Mouse (Mus musculus) kidney, adult 2 months (tissue): ENCODE measurements around the gene Brinp3. TPM values are rescaled to one million over a fixed set of nuclear protein-coding genes. Genes with fewer than 3 reads are reported as not detected.
A peak's percentile ranks its signal among the peaks of the same experiment; 100 is the strongest.

Experiments
- DNase-seq: peaks from one replicate; pipeline ENCODE4 v3.0.0; 2021
- H3K27ac ChIP-seq: fragments of 200-500 bp; 2 replicates; pipeline ENCODE4 v1.5.1; 2012; ENCODE audit warnings: low read depth, low read length, control low read depth, inconsistent platforms; ENCODE audit not compliant: insufficient read depth
- H3K27me3 ChIP-seq: fragments of 200-500 bp; replicated peaks from 2 replicates; pipeline ENCODE4 v1.6.1; 2012; ENCODE audit warnings: mild to moderate bottlenecking, moderate library complexity, low read length, inconsistent platforms; ENCODE audit not compliant: control insufficient read depth, insufficient read depth
- H3K36me3 ChIP-seq: fragments of 200-500 bp; 2 replicates; pipeline ENCODE4 v1.6.1; 2012; ENCODE audit warnings: mild to moderate bottlenecking, moderate library complexity, low read length, inconsistent platforms; ENCODE audit not compliant: control insufficient read depth, insufficient read depth
- H3K4me1 ChIP-seq: fragments of 200-500 bp; 2 replicates; pipeline ENCODE4 v1.6.1; 2011; ENCODE audit warnings: low read length; ENCODE audit not compliant: control insufficient read depth, insufficient read depth
- H3K4me3 ChIP-seq: fragments of 200-500 bp; 2 replicates; pipeline ENCODE4 v1.5.1; 2011; ENCODE audit warnings: mild to moderate bottlenecking, low read depth, low read length, control low read depth; ENCODE audit not compliant: insufficient read depth
- CTCF ChIP-seq: fragments of 200-500 bp; conservative IDR thresholded peaks from 2 replicates; pipeline ENCODE4 v1.5.1; 2011; ENCODE audit warnings: low read depth, mild to moderate bottlenecking, control low read depth, low read length, moderate library complexity, mixed read lengths; ENCODE audit not compliant: insufficient read depth, insufficient read length
- POLR2A ChIP-seq: fragments of 200-500 bp; IDR thresholded peaks from one replicate; pipeline ENCODE4 v1.6.1; 2011; ENCODE audit warnings: low read depth, low read length, control low read depth
- WGBS: fragments of 180-500 bp; shearing (Covaris S2); methylation state at CpG from one replicate; pipeline ENCODE4 v1.1.7; 2018; 5-methylcytosine and 5-hydroxymethylcytosine counted together
- polyA plus RNA-seq: library from polyadenylated mRNA; depleted of rRNA; stranded (reverse); fragments of >200 nt; gene quantifications from 2 replicates; pipeline ENCODE4 v1.2.3, GENCODE M21; 2012; rRNA removed

The Brinp3 gene
- polyA plus RNA-seq: 0.03 TPM in 1 of 2 replicates, not detected in the other

- no peaks in the 10 kb centered on the region for H3K36me3 ChIP-seq
- H3K4me3 ChIP-seq: no peak within 1 kb of the TSS
- DNase-seq: no peak
- TF ChIP-seq CTCF (no peak), POLR2A (no peak)
- H3K27me3 ChIP-seq: no peaks in the 10 kb centered on the region; the same call in 1 of the 2 replicates
- 2% methylated on average over 19 of the region's 19 CpGs for WGBS
- no peaks in the 10 kb centered on the region for H3K4me1 ChIP-seq
- H3K27ac ChIP-seq: no peak within 1 kb of the TSS
Observed at GRCm38 (mm10) chr1:146494681-146495331, at the start of gene Brinp3. Gene Brinp3, plus strand, starts transcription at chr1:146494760.

GRCm38 (mm10) chr1:146494221-146494620, 339 bp upstream of the Brinp3 start:
- no peaks in the 10 kb centered on the region; the same call in 1 of the 2 replicates for H3K27me3 ChIP-seq
- 10% methylated on average over 7 of the region's 7 CpGs for WGBS
- TF ChIP-seq POLR2A: no peak
- TF ChIP-seq CTCF: no peak

GRCm38 (mm10) chr1:146495386-146495785, 826 bp downstream of the Brinp3 start:
- DNase-seq: no peak
- H3K27ac ChIP-seq: no peak overlapping the region
- no peak overlapping the region for H3K4me3 ChIP-seq
- 6% methylated on average over 3 of the region's 3 CpGs for WGBS
- no peaks in the 10 kb centered on the region for H3K36me3 ChIP-seq
- TF ChIP-seq POLR2A (no peak), CTCF (no peak)
- no peaks in the 10 kb centered on the region for H3K4me1 ChIP-seq
- H3K27me3 ChIP-seq: no peaks in the 10 kb centered on the region; the same call in 1 of the 2 replicates

More at GRCm38 (mm10) chr1:146494221-146494620, 339 bp upstream of the Brinp3 start:
- Histone ChIP-seq H3K27ac (no peak overlapping the region), H3K4me3 (no peak overlapping the region), H3K36me3 (no peaks in the 10 kb centered on the region), H3K4me1 (no peaks in the 10 kb centered on the region)
- no peak for DNase-seq

GRCm38 (mm10) chr1:146497381-146498081, 3.0 kb downstream of the Brinp3 start:
- Histone ChIP-seq H3K4me1 (no peaks in the 10 kb centered on the region), H3K27me3 (no peaks in the 10 kb centered on the region; the same call in 1 of the 2 replicates), H3K4me3 (no peak overlapping the region), H3K36me3 (no peaks in the 10 kb centered on the region), H3K27ac (no peak overlapping the region)
- no peak for DNase-seq
- WGBS: 1% methylated on average over 28 of the region's 28 CpGs
- TF ChIP-seq POLR2A: no peak
- TF ChIP-seq CTCF: no peak

GRCm38 (mm10) chr1:146498085-146498779, 3.7 kb downstream of the Brinp3 start:
- Histone ChIP-seq H3K36me3 (no peaks in the 10 kb centered on the region), H3K27me3 (no peaks in the 10 kb centered on the region; the same call in 1 of the 2 replicates), H3K4me3 (peak overlapping the region; percentile 30; the same call in 1 of the 2 replicates), H3K4me1 (no peaks in the 10 kb centered on the region), H3K27ac (no peak overlapping the region)
- DNase-seq: no peak
- no peak for TF ChIP-seq POLR2A
- TF ChIP-seq CTCF: no peak
- WGBS: 1% methylated on average over 16 of the region's 16 CpGs

- TF ChIP-seq CTCF (no peak), POLR2A (no peak)
- peak; percentile 35 for DNase-seq
- Histone ChIP-seq H3K27ac (no peak overlapping the region), H3K4me3 (peak overlapping the region; percentile 30; the same call in 1 of the 2 replicates), H3K27me3 (no peaks in the 10 kb centered on the region; the same call in 1 of the 2 replicates), H3K4me1 (no peaks in the 10 kb centered on the region), H3K36me3 (no peaks in the 10 kb centered on the region)
- WGBS: 0% methylated on average over 1 of the region's 1 CpGs
Observed at GRCm38 (mm10) chr1:146498780-146499114, 4.2 kb downstream of the Brinp3 start.

- 75% methylated on average over 2 of the region's 2 CpGs for WGBS
- Histone ChIP-seq H3K27ac (no peak overlapping the region), H3K4me3 (no peak overlapping the region), H3K27me3 (no peaks in the 10 kb centered on the region), H3K4me1 (no peaks in the 10 kb centered on the region), H3K36me3 (no peaks in the 10 kb centered on the region)
- TF ChIP-seq POLR2A (no peak), CTCF (no peak)
- no peak for DNase-seq
Observed at GRCm38 (mm10) chr1:146515377-146515776, 20.8 kb downstream of the Brinp3 start.
